Mouse (Mus musculus): ENCODE results near the gene Hba-a1. TPM values are rescaled to one million over a fixed set of nuclear protein-coding genes. Genes with fewer than 3 reads are reported as not detected.
"Not testable (repeated sequence)": the region's sequence is repeated elsewhere in the genome, so short reads cannot be mapped to it uniquely, and the experiment has no call there.

Gene Hba-a1
- polyA plus RNA-seq, 1 experiment from 2014 or later = 2,348 TPM

DNA sequence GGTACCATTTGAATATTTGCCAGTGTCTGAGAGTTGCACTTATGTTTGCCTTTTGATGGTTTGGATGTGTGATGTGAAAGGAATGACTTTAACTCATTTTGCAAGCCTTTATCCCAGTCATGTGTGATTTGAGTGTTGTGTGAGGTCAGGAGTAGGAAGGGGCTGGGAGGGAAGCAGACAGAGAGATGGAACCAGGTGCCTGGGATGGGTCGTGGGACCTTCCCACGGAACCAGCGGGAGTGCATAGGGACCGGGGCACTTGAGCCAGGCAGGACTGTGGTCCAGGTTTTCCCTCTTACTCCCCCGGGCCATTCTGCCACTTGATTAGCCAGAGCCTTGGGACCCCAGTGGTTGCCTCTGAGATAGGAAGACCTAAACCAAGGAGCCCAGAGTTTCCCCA is 15.3 kb upstream of the Hba-a1 start:
- H3K9me3 ChIP-seq (replicated peaks; ENCODE audit: control insufficient read depth, low read length) = no peaks in the 10 kb centered on the region
- 21% methylated on average over 5 of the region's 5 CpGs for WGBS
- DNase-seq (ENCODE audit: low spot score) (no peak), ATAC-seq (peak; percentile 18)
- H3K9ac ChIP-seq (ENCODE audit: low read length) = peak overlapping the region; percentile 78
- no peaks in the 10 kb centered on the region; the same call in 1 of the 2 replicates for H3K36me3 ChIP-seq (ENCODE audit: control insufficient read depth, insufficient read depth, low read length)
- H3K4me2 ChIP-seq (ENCODE audit: low read length) = peak overlapping the region; percentile 50
- H3K4me3 ChIP-seq (ENCODE audit: low read depth, low read length) = peak overlapping the region; percentile 47
- no peaks in the 10 kb centered on the region for H3K27me3 ChIP-seq (replicated peaks; ENCODE audit: control insufficient read depth, insufficient read depth, low read length)
- peaks cover 5% of the 10 kb centered on the region; the same call in 1 of the 2 replicates for H3K4me1 ChIP-seq (ENCODE audit: control insufficient read depth, insufficient read depth, low read length)
- H3K27ac ChIP-seq (ENCODE audit: low read depth, low read length) = no peak overlapping the region

DNA sequence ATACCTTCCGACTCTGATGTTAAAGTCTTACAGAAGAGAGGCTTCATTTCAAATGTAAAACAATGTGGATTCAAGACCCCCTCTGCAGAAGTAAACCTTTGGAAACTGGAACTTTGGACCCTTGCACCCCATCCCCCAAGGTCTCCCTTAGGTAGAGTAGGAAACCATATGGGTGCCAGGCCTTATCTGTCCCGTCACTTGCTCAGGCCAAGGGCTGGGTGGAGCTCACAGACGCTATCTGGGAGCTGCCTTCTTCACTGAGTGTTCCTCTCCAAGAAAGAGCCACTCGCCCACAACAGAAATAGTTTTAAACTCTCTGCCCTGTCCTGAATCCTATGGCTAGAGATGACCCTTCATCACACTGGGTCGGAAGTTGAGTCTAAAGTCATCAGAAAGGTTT is 14.4 kb upstream of the Hba-a1 start:
- Histone ChIP-seq H3K4me1 (ENCODE audit: control insufficient read depth, insufficient read depth, low read length) (peaks cover 5% of the 10 kb centered on the region; the same call in 1 of the 2 replicates), H3K9ac (ENCODE audit: low read length) (no peak overlapping the region), H3K9me3 (replicated peaks; ENCODE audit: control insufficient read depth, low read length) (no peaks in the 10 kb centered on the region), H3K27ac (ENCODE audit: low read depth, low read length) (no peak overlapping the region), H3K4me2 (ENCODE audit: low read length) (no peak overlapping the region), H3K27me3 (replicated peaks; ENCODE audit: control insufficient read depth, insufficient read depth, low read length) (no peaks in the 10 kb centered on the region), H3K4me3 (ENCODE audit: low read depth, low read length) (no peak overlapping the region), H3K36me3 (ENCODE audit: control insufficient read depth, insufficient read depth, low read length) (no peaks in the 10 kb centered on the region)
- no peak for ATAC-seq
- DNase-seq (ENCODE audit: low spot score) = no peak
- 83% methylated on average over 5 of the region's 5 CpGs for WGBS

DNA sequence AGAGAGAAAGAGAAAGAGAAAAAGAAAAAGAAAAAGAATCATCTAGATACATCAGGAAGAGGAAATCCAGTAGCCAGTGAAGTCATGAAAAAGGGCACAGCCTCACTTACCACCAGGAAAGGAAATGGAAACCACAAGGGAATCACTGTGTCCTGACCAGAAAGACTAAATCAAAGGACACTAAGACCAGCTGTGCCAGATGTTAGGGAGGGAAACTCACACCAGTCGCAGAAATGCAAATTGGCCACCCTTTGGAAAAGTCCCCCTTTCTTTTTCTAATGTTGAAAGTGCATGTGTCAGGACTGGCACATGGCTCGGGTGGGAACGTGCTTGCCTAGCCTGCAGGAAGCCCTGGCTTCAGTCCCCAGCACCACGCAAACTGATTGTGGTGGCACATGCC is 12.1 kb upstream of the Hba-a1 start:
- Histone ChIP-seq H3K9me3 (replicated peaks; ENCODE audit: control insufficient read depth, low read length) (no peaks in the 10 kb centered on the region), H3K4me1 (ENCODE audit: control insufficient read depth, insufficient read depth, low read length) (peaks cover 5% of the 10 kb centered on the region; the same call in 1 of the 2 replicates), H3K9ac (ENCODE audit: low read length) (no peak overlapping the region), H3K27me3 (replicated peaks; ENCODE audit: control insufficient read depth, insufficient read depth, low read length) (no peaks in the 10 kb centered on the region), H3K4me2 (ENCODE audit: low read length) (no peak overlapping the region), H3K4me3 (ENCODE audit: low read depth, low read length) (no peak overlapping the region), H3K36me3 (ENCODE audit: control insufficient read depth, insufficient read depth, low read length) (no peaks in the 10 kb centered on the region), H3K27ac (ENCODE audit: low read depth, low read length) (no peak overlapping the region)
- DNase-seq (ENCODE audit: low spot score) = no peak
- no peak for ATAC-seq
- 43% methylated on average over 4 of the region's 4 CpGs for WGBS

DNA sequence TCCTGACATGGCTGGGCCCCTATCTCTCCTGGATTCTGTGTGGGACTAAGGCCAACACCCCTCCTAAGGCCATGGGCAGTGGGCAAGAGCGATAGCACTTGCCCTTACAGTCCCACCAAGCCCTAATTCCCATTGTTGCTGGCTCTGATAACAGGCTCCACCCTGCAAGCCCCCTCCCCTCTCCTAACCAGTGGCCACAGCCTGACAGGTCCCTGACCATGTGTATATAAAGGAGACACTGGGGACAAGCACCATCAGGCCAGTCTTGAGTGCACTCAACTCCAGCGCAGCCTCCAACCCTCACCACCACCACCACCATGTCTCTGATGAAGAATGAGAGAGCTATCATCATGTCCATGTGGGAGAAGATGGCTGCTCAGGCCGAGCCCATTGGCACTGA is 7.0 kb upstream of the Hba-a1 start, which contains the start of gene Hba-x:
TSS of gene Hba-x (plus strand) at position 54 of the 400 bp plus-strand sequence.
- ATAC-seq = no peak
- Histone ChIP-seq H3K4me2 (ENCODE audit: low read length) (no peak within 1 kb of the TSS), H3K4me3 (ENCODE audit: low read depth, low read length) (no peak within 1 kb of the TSS), H3K36me3 (ENCODE audit: control insufficient read depth, insufficient read depth, low read length) (no peaks in the 10 kb centered on the region), H3K9me3 (replicated peaks; ENCODE audit: control insufficient read depth, low read length) (no peaks in the 10 kb centered on the region), H3K27me3 (replicated peaks; ENCODE audit: control insufficient read depth, insufficient read depth, low read length) (no peaks in the 10 kb centered on the region), H3K27ac (ENCODE audit: low read depth, low read length) (no peak within 1 kb of the TSS), H3K9ac (ENCODE audit: low read length) (no peak within 1 kb of the TSS), H3K4me1 (ENCODE audit: control insufficient read depth, insufficient read depth, low read length) (no peaks in the 10 kb centered on the region)
- WGBS = 69% methylated on average over 3 of the region's 3 CpGs
- DNase-seq (ENCODE audit: low spot score) = no peak

DNA sequence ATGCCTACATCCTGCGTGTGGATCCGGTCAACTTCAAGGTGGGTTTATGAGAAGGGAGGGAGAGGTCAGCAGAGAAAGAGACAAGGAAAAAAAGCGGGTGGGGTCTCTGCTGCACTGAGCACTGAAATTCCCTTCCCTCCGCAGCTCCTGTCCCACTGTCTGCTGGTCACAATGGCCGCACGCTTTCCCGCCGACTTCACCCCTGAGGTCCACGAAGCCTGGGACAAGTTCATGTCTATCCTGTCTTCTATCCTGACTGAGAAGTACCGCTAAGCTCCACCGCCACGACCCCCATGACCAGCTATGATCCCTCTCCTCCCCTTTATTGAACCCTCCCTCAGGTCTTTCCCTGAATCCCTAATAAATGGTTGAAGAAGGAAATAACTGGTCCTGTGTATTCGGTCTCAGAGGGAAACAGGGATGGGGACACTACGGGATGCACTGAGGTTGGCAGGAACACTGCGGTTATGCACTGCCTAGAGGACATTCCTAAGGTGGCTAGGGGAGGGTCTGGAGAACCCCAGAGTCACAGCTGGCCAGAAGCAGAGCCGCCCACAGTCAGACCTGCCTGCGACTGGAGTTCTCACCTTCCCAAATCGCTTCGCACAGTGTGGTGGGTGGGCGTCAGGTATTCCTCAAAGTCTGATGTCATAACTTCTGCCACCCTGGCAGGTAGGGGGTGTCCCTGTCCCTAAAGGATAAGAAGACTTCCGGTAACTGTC is 5.4 kb upstream of the Hba-a1 start:
- no peak overlapping the region for H3K4me2 ChIP-seq (ENCODE audit: low read length)
- no peak overlapping the region for H3K9ac ChIP-seq (ENCODE audit: low read length)
- WGBS = 78% methylated on average over 21 of the region's 21 CpGs
- no peak overlapping the region for H3K27ac ChIP-seq (ENCODE audit: low read depth, low read length)
- H3K4me1 ChIP-seq (ENCODE audit: control insufficient read depth, insufficient read depth, low read length) = no peaks in the 10 kb centered on the region
- H3K36me3 ChIP-seq (ENCODE audit: control insufficient read depth, insufficient read depth, low read length) = no peaks in the 10 kb centered on the region
- no peaks in the 10 kb centered on the region for H3K27me3 ChIP-seq (replicated peaks; ENCODE audit: control insufficient read depth, insufficient read depth, low read length)
- ATAC-seq (no peak), DNase-seq (ENCODE audit: low spot score) (no peak)
- no peak overlapping the region for H3K4me3 ChIP-seq (ENCODE audit: low read depth, low read length)
- no peaks in the 10 kb centered on the region for H3K9me3 ChIP-seq (replicated peaks; ENCODE audit: control insufficient read depth, low read length)

DNA sequence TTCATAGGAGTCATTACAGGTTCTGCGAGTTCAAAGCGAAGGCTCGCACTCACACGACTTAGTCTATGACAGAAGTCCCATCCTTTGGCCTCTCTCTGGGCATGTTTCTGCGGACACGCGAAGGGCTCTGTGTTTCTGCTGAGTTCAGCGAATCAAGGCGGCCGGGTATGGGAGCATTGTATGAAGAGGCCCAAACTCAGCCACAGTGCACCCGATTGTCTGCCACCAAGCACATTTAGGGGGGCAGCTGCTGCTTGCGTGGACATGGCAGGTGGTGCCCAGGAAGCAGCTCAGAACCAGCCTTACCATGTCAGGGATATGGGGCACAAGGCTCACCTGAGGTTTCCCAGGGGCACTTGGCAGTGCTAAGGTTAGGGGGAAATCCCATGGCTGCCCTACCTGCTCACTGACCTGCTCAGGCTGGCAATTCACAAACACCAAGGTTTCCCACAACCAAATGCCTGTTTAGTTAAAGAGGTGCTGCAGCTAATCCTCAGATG is 4.8 kb upstream of the Hba-a1 start:
- ATAC-seq (no peak), DNase-seq (ENCODE audit: low spot score) (no peak)
- Histone ChIP-seq H3K4me3 (ENCODE audit: low read depth, low read length) (no peak overlapping the region), H3K27ac (ENCODE audit: low read depth, low read length) (no peak overlapping the region), H3K27me3 (replicated peaks; ENCODE audit: control insufficient read depth, insufficient read depth, low read length) (no peaks in the 10 kb centered on the region), H3K36me3 (ENCODE audit: control insufficient read depth, insufficient read depth, low read length) (no peaks in the 10 kb centered on the region), H3K4me1 (ENCODE audit: control insufficient read depth, insufficient read depth, low read length) (no peaks in the 10 kb centered on the region), H3K9ac (ENCODE audit: low read length) (no peak overlapping the region), H3K9me3 (replicated peaks; ENCODE audit: control insufficient read depth, low read length) (no peaks in the 10 kb centered on the region), H3K4me2 (ENCODE audit: low read length) (no peak overlapping the region)
- 85% methylated on average over 12 of the region's 12 CpGs for WGBS

DNA sequence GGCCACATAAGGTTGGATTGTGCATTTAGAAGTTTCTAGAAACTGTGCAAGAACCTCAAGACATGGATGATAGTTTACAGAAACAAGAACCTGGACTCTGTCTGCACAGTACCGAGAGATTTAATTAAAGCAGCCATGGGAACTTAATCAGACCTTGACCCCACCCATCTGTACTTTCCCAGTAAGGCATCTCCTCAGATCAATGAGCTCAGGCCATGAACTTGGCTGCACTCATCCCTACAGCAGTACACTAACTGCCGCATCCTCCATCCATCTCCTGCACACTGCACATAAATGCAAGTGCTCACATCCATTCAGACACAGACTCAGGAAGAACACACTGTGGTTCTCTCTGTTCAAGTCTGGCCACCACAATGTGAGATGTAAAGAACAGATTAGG is 2.7 kb upstream of the Hba-a1 start:
- no peak for ATAC-seq
- no peaks in the 10 kb centered on the region for H3K4me1 ChIP-seq (ENCODE audit: control insufficient read depth, insufficient read depth, low read length)
- 74% methylated on average over 2 of the region's 2 CpGs for WGBS

DNA sequence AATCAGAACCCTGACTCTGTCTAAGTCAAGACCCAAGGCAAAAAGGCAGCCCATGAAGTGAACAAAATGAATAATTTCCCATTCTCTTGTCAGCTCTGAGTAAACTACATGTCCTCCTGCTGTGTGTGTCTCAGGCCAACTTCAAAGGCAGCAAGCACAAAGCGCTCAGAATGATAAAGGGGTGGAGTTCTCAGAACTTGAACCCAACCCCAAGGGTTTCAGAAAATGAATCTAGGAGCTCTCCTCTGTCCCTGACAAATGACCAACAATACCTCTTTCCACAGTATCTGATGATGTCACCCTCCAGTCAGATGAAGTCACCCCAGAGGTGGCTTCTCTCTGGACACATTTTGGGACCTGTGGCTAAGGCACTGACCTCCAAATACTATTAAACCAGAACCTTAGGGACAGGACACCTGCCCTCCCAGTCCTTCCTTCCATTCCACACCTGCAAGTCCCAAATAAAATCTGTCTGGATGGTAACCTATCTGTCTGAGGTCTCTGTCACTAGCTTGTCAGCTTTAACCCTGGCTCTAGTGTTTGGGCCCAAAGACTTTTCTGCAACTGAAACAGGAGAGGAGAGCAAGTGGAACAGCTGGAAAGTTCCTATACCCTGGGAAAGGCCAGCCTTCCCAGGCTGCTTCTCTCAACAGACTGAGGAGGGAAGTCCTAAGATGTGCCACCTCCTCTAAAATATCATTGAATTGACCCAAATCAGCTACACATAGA is 1.7 kb upstream of the Hba-a1 start:
- no peaks in the 10 kb centered on the region for H3K36me3 ChIP-seq (ENCODE audit: control insufficient read depth, insufficient read depth, low read length)
- no peak overlapping the region for H3K4me2 ChIP-seq (ENCODE audit: low read length)
- ATAC-seq = no peak
- no peaks in the 10 kb centered on the region for H3K9me3 ChIP-seq (replicated peaks; ENCODE audit: control insufficient read depth, low read length)
- no peak overlapping the region for H3K9ac ChIP-seq (ENCODE audit: low read length)
- H3K4me1 ChIP-seq (ENCODE audit: control insufficient read depth, insufficient read depth, low read length) = no peaks in the 10 kb centered on the region
- no peak overlapping the region for H3K27ac ChIP-seq (ENCODE audit: low read depth, low read length)
- no peak overlapping the region for H3K4me3 ChIP-seq (ENCODE audit: low read depth, low read length)
- DNase-seq (ENCODE audit: low spot score) = no peak
- WGBS = 87% methylated on average over 1 of the region's 1 CpGs
- no peaks in the 10 kb centered on the region for H3K27me3 ChIP-seq (replicated peaks; ENCODE audit: control insufficient read depth, insufficient read depth, low read length)

More for the DNA sequence above, 2.7 kb upstream of the Hba-a1 start:
- Histone ChIP-seq H3K36me3 (ENCODE audit: control insufficient read depth, insufficient read depth, low read length) (no peaks in the 10 kb centered on the region), H3K9me3 (replicated peaks; ENCODE audit: control insufficient read depth, low read length) (no peaks in the 10 kb centered on the region), H3K9ac (ENCODE audit: low read length) (no peak overlapping the region), H3K4me3 (ENCODE audit: low read depth, low read length) (no peak overlapping the region), H3K27me3 (replicated peaks; ENCODE audit: control insufficient read depth, insufficient read depth, low read length) (no peaks in the 10 kb centered on the region), H3K27ac (ENCODE audit: low read depth, low read length) (no peak overlapping the region), H3K4me2 (ENCODE audit: low read length) (no peak overlapping the region)
- no peak for DNase-seq (ENCODE audit: low spot score)

DNA sequence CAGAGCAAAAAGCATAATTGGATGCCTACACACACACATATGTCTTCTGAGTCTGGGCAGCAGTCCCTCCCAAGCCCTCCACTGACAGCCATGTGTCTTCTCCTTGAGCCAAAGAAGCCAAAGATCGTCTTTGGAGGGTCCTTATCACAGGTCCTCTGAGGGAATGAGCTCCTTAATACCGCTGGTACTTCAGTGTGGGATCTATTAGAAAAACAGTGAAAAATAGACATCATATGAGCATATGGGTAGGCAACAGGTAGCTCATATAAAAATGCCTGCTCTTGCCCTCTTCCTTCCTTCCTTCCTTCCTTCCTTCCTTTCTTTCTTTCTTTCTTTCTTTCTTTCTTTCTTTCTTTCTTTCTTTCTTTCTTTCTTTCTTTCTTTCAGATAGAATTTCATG is 1.3 kb downstream of the Hba-a1 start:
- not testable (repeated sequence) for H3K4me2 ChIP-seq (ENCODE audit: low read length); H3K9ac ChIP-seq (ENCODE audit: low read length); H3K27me3 ChIP-seq (replicated peaks; ENCODE audit: control insufficient read depth, insufficient read depth, low read length); H3K4me3 ChIP-seq (ENCODE audit: low read depth, low read length); ATAC-seq; H3K27ac ChIP-seq (ENCODE audit: low read depth, low read length); DNase-seq (ENCODE audit: low spot score); H3K36me3 ChIP-seq (ENCODE audit: control insufficient read depth, insufficient read depth, low read length); H3K4me1 ChIP-seq (ENCODE audit: control insufficient read depth, insufficient read depth, low read length); H3K9me3 ChIP-seq (replicated peaks; ENCODE audit: control insufficient read depth, low read length)
- 83% methylated on average over 2 of the region's 2 CpGs for WGBS

Data from forebrain, embryonic 14.5 days (tissue).